Mouse (Mus musculus): ENCODE measurements around the gene Egln1. TPM values are rescaled to one million over a fixed set of nuclear protein-coding genes. Genes with fewer than 3 reads are reported as not detected.

Egln1 gene
- polyA plus RNA-seq, 1 experiment from 2014 or later = 9.4 TPM

DNA sequence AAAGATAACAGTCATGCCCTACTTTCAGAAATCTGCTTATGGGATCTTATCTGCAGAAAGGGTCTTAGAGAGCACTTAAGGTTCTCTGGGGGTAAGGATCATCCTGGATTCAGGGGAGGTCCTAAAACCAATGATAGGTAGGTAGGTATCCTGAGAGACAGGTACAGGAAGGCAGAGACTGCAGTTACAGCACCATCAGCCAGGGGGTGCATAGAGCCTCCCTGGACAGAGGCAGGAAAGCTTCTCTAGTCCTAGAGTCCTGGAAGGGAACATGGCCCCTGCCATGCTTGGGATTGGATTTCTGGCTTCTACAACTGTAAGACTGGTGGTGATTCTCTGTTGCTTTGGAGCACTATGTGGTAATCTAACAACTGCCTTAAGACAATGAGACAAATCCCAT is 89.7 kb downstream of the Egln1 start:
- no peaks in the 10 kb centered on the region for H3K27me3 ChIP-seq (ENCODE audit: insufficient read depth, low read length)
- peaks cover 35% of the 10 kb centered on the region for H3K36me3 ChIP-seq (ENCODE audit: insufficient read depth, low read length)
- H3K4me2 ChIP-seq (ENCODE audit: low read length) = no peak overlapping the region
- H3K4me3 ChIP-seq (replicated peaks; ENCODE audit: low read depth, low read length) = no peak overlapping the region
- DNase-seq (ENCODE audit: low spot score) = no peak
- peaks cover 9% of the 10 kb centered on the region; the same call in 1 of the 2 replicates for H3K4me1 ChIP-seq (replicated peaks; ENCODE audit: insufficient read depth, low read length)
- no peak for ATAC-seq (replicated peaks; ENCODE audit: low FRiP score, low read depth)
- no peak overlapping the region for H3K27ac ChIP-seq
- TF ChIP-seq CTCF (IDR thresholded peaks at IDR 0.05; ENCODE audit: low read depth) = peak; percentile 50; the same call in 1 of the 2 replicates
- H3K9me3 ChIP-seq (replicated peaks; ENCODE audit: low read length) = no peaks in the 10 kb centered on the region; the same call in none of the 2 replicates
- no peak overlapping the region for H3K9ac ChIP-seq (ENCODE audit: low read depth, low read length)

Other genes starting within 250 kb of the Egln1 start
- gene Ttc13, start 227.3 kb downstream of the Egln1 start, polyA plus RNA-seq (2015; fragmentation: Nextera tagmentation; extraction: Ambion mirVana) = 29.0 and 29.9 TPM in 2 replicates
- 18.5 and 19.9 TPM in 2 replicates for gene Arv1, start 227.2 kb downstream of the Egln1 start, polyA plus RNA-seq (2015; fragmentation: Nextera tagmentation; extraction: Ambion mirVana)
- 4.8 and 5.2 TPM in 2 replicates for gene Fam89a, start 197.5 kb downstream of the Egln1 start, polyA plus RNA-seq (2015; fragmentation: Nextera tagmentation; extraction: Ambion mirVana)
- gene Trim67, start 156.2 kb downstream of the Egln1 start, polyA plus RNA-seq (2015; fragmentation: Nextera tagmentation; extraction: Ambion mirVana) = 0.04 TPM in 2 replicates
- 74.8 and 83.5 TPM in 2 replicates for gene Gnpat, start 86.3 kb downstream of the Egln1 start, polyA plus RNA-seq (2015; fragmentation: Nextera tagmentation; extraction: Ambion mirVana)
- 33.3 and 36.6 TPM in 2 replicates for gene 2810004N23Rik, start 86.2 kb downstream of the Egln1 start, polyA plus RNA-seq (2015; fragmentation: Nextera tagmentation; extraction: Ambion mirVana)
- gene Exoc8, start 51.6 kb downstream of the Egln1 start, polyA plus RNA-seq (2015; fragmentation: Nextera tagmentation; extraction: Ambion mirVana) = 5.6 and 6.1 TPM in 2 replicates
- gene Sprtn, start 51.4 kb downstream of the Egln1 start, polyA plus RNA-seq (2015; fragmentation: Nextera tagmentation; extraction: Ambion mirVana) = 7.9 and 8.3 TPM in 2 replicates
- 91.9 and 97.4 TPM in 2 replicates for gene Tsnax, start 63.7 kb upstream of the Egln1 start, polyA plus RNA-seq (2015; fragmentation: Nextera tagmentation; extraction: Ambion mirVana)
- gene Disc1, start 104.9 kb upstream of the Egln1 start, polyA plus RNA-seq (2015; fragmentation: Nextera tagmentation; extraction: Ambion mirVana) = 0.83 and 0.88 TPM in 2 replicates

All from kidney, postnatal 0 days (tissue).